Mouse (Mus musculus) embryonic facial prominence, embryonic 10.5 days (tissue): Measurements from ENCODE around the gene Qrich2. TPM values are rescaled to one million over a fixed set of nuclear protein-coding genes. Genes with fewer than 3 reads are reported as not detected.

Experiments
- DNase-seq: peaks from one replicate; pipeline ENCODE4 v3.0.0-alpha.2; 2017; ENCODE audit warnings: low spot score
- H3K27ac ChIP-seq: fragments of 300-500 bp; sonication (generic); replicated peaks from 2 replicates; pipeline ENCODE4 v1.5.1; 2016; ENCODE audit warnings: mild to moderate bottlenecking
- H3K27me3 ChIP-seq: fragments of 300-500 bp; sonication (generic); replicated peaks from 2 replicates; pipeline ENCODE4 v1.6.1; 2016; ENCODE audit warnings: low read depth, mild to moderate bottlenecking; ENCODE audit not compliant: poor library complexity, severe bottlenecking
- H3K36me3 ChIP-seq: fragments of 300-500 bp; sonication (generic); replicated peaks from 2 replicates; pipeline ENCODE4 v1.6.1; 2016; ENCODE audit warnings: mild to moderate bottlenecking, moderate library complexity
- H3K4me1 ChIP-seq: fragments of 300-500 bp; sonication (generic); 2 replicates; pipeline ENCODE4 v1.6.1; 2016
- H3K4me3 ChIP-seq: fragments of 300-500 bp; sonication (generic); 2 replicates; pipeline ENCODE4 v1.5.1; 2016; ENCODE audit warnings: mild to moderate bottlenecking, moderate library complexity
- H3K9me3 ChIP-seq: fragments of 300-500 bp; sonication (generic); 2 replicates; pipeline ENCODE4 v1.6.1; 2016; ENCODE audit warnings: mild to moderate bottlenecking
- WGBS: fragments of 180-500 bp; shearing (Covaris S2); methylation state at CpG from one replicate; pipeline ENCODE4 v1.1.7; 2016; 5-methylcytosine and 5-hydroxymethylcytosine counted together
- polyA plus RNA-seq: library from polyadenylated mRNA; unstranded; fragments of >200 nt; fragmentation: Nextera tagmentation; extraction: Ambion mirVana; gene quantifications from 2 replicates; pipeline ENCODE4 v1.2.1, GENCODE M21; 2016

Gene Qrich2
- polyA plus RNA-seq, 1 experiment from 2014 or later, result 0.44 TPM

DNA sequence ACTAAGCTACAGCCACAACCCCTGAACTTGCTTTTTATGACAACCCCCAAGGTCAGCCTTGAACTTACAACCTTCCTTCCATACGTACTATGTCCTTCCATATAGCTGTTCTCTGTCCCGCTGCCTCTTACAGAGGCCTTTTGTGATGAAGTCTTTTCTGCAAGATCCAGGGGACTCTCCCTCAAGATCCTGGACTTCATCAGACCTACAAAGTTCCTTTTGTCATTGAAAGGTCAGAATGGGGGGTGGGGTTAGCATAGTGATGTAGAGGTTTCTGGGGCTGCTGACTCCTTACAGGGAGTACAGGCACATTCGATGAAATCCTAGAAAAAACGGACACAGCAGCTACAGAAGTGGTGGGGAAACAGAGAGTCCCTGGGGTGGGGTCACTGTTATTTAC lies 6.3 kb downstream of the Qrich2 start:
- H3K36me3 ChIP-seq, result no peaks in the 10 kb centered on the region
- 48% methylated on average over 4 of the region's 4 CpGs for WGBS
- H3K4me3 ChIP-seq, result no peak overlapping the region
- H3K4me1 ChIP-seq, result peaks cover 10% of the 10 kb centered on the region
- no peaks in the 10 kb centered on the region for H3K9me3 ChIP-seq
- H3K27ac ChIP-seq, result no peak overlapping the region
- peaks cover 12% of the 10 kb centered on the region; the same call in 1 of the 2 replicates for H3K27me3 ChIP-seq
- no peak for DNase-seq

DNA sequence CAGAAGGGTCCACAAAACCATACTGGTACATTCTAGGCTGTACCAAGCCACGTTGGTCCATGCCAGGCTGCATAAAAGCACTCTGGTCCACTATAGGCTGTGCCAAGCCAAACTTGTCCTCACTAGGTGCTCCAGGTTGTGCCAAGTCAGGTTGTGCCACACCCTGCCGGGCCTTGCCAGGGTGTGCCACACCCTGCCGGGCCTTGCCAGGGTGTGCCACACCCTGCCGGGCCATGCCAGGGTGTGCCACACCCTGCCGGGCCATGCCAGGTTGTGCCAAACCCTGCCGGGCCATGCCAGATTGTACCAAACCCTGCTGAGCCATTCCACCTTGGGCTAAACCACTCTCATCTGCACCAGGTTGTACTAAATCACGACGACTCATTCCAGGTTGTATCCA lies 9.8 kb downstream of the Qrich2 start:
- peaks cover 27% of the 10 kb centered on the region for H3K27me3 ChIP-seq
- no peak for DNase-seq
- WGBS, result 87% methylated on average over 8 of the region's 8 CpGs
- H3K4me1 ChIP-seq, result 0 out of 2 replicates have a peak, but pooled peaks cover 3% of the 10 kb centered on the region
- H3K9me3 ChIP-seq, result no peaks in the 10 kb centered on the region
- H3K27ac ChIP-seq, result no peak overlapping the region
- no peaks in the 10 kb centered on the region for H3K36me3 ChIP-seq
- H3K4me3 ChIP-seq, result no peak overlapping the region

DNA sequence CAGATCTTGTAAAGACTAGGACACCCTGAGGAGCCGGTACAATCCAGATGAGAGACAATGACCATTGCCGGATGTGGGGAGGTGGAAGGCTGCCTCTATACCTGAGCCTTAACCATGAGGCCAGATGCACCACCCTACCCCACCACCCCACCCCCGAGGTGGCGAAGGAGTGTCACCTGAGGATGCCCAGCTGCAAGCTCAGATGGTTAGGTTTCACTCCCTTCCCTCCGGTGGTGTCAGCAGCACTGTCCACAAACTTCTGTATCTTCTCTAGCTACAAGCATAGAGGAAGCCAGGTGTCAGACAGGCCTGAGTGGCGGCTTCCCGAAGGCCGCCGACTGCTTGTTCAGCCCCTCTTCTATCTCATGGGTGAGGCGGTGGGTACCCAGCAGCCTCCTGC lies 12.2 kb downstream of the Qrich2 start:
- H3K9me3 ChIP-seq, result 0 out of 2 replicates have a peak, but pooled peaks cover 3% of the 10 kb centered on the region
- 0 out of 2 replicates have a peak, but pooled peaks cover 3% of the 10 kb centered on the region for H3K4me1 ChIP-seq
- no peak overlapping the region for H3K27ac ChIP-seq
- no peaks in the 10 kb centered on the region for H3K36me3 ChIP-seq
- H3K4me3 ChIP-seq, result no peak overlapping the region
- 91% methylated on average over 10 of the region's 10 CpGs for WGBS
- no peak for DNase-seq
- H3K27me3 ChIP-seq, result peaks cover 27% of the 10 kb centered on the region

DNA sequence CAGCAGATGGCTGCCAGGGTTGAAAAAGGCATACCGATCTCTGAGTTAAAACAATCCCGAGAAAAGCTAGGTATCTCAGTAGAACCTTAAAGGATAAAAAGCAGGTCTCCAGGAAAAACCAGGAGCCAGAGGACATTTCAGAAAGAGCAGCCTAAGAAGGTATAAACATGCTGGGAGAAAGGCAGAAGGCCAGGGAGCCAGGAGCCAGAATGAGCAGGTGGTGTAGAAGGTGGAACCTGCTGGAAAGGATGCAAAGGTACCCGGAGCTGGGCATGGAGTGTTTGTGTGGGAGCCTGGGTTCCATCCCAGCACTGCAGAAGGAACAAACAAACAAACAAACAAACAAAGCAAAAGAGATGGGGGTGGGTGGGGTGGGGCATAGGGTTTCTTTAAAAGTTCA lies 16.7 kb downstream of the Qrich2 start:
- H3K36me3 ChIP-seq, result no peaks in the 10 kb centered on the region
- H3K27me3 ChIP-seq, result peaks cover 39% of the 10 kb centered on the region
- 0 out of 2 replicates have a peak, but pooled peaks cover 3% of the 10 kb centered on the region for H3K9me3 ChIP-seq
- peaks cover 22% of the 10 kb centered on the region for H3K4me1 ChIP-seq
- H3K4me3 ChIP-seq, result no peak overlapping the region
- H3K27ac ChIP-seq, result no peak overlapping the region
- DNase-seq, result no peak
- 93% methylated on average over 3 of the region's 3 CpGs for WGBS

DNA sequence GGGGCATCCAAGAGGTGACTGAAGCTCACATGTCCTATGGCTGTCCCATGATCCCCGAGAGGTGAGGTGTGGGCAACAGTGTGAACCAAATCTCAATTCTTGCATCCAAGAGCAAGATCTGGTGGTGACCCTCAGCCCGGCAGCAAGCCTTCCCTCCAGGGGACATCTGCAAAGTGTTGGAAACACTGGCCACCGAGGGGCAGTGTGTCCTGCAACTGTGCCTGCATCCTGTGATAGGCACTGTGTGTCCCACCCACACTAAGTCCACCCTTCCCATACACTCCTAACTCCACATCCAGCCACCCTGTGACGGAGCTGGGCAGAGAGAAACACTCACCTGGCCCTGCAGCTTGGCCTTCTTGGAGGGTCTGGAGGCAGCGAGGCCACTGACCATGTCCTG lies 18.2 kb downstream of the Qrich2 start:
- H3K4me1 ChIP-seq, result peaks cover 30% of the 10 kb centered on the region
- no peak for DNase-seq
- H3K36me3 ChIP-seq, result no peaks in the 10 kb centered on the region
- no peak overlapping the region for H3K27ac ChIP-seq
- H3K27me3 ChIP-seq, result peaks cover 29% of the 10 kb centered on the region
- 0 out of 2 replicates have a peak, but pooled peaks cover 3% of the 10 kb centered on the region for H3K9me3 ChIP-seq
- 73% methylated on average over 5 of the region's 5 CpGs for WGBS
- no peak overlapping the region for H3K4me3 ChIP-seq

DNA sequence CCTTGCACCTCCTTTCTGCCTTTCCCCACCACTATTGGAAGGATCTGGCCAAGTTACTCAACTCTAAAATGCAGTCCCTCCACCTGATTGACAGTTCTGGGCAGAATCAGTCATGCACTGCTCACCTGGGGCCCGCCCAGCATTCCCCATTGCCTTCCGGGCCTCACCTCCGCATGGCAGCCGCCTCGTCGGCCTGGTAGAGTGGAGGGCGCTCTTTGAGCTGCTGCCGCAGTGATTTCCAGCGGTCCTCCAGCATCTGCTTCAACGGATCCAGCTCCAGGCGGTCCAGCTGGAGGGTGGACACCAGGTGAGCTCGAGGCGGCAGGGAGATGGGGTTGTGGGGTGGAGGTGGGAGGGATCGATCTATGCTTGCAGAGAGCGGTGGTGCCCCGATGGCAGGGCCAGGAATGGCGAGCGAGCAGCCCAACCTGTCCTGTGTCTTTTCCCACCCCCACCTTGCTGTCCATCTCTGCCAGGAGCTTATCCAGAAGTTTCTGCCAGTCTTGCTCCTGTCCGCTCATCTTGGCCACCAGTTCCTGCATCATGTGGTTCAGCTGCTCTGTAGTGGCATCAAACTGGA lies 19.6 kb downstream of the Qrich2 start:
- Histone ChIP-seq H3K4me3 (peak overlapping the region; percentile 32; the same call in 1 of the 2 replicates), H3K9me3 (0 out of 2 replicates have a peak, but pooled peaks cover 3% of the 10 kb centered on the region), H3K27me3 (peaks cover 29% of the 10 kb centered on the region), H3K36me3 (no peaks in the 10 kb centered on the region), H3K27ac (no peak overlapping the region), H3K4me1 (peaks cover 36% of the 10 kb centered on the region)
- DNase-seq, result no peak
- 17% methylated on average over 19 of the region's 19 CpGs for WGBS

DNA sequence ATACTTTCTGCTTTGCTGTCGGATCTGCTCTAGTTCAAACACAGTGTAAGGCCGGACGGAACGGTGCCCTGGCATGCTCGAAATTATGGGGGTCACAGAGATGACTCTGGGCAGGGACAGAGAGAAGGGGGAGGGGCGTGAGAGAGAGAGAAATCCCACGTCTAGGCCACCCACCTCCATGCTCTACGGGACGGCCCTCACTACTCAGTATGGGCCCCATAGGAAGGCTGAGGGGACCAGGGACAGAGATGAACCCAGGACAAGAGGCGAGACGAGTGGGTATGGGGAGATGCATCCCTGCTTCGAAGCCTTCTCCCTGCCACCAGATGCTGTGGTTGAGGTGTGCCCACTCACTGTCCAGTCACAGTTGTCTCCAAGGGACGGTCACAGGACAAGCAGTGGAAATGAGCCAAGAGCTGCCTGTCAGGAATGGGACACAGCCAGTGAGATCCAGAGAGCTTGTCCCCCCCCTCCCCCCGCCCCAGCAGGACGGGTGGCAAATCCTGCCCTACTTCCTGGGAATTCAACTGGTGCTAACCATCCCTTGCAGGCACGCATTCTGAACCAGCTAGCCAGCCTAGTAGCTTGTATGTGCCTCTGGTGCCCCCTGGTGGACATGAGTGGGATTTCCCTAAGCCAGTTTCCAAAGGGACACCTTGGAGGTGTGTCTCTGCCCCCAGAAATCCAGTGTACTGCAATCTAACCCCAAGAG lies 20.3 kb downstream of the Qrich2 start:
- Histone ChIP-seq H3K27me3 (peaks cover 29% of the 10 kb centered on the region), H3K27ac (peak overlapping the region; percentile 64), H3K36me3 (peaks cover under 1% of the 10 kb centered on the region; the same call in 1 of the 2 replicates), H3K9me3 (0 out of 2 replicates have a peak, but pooled peaks cover under 1% of the 10 kb centered on the region), H3K4me1 (peaks cover 36% of the 10 kb centered on the region), H3K4me3 (peak overlapping the region; percentile 32)
- 19% methylated on average over 16 of the region's 16 CpGs for WGBS
- peak; percentile 94 for DNase-seq

DNA sequence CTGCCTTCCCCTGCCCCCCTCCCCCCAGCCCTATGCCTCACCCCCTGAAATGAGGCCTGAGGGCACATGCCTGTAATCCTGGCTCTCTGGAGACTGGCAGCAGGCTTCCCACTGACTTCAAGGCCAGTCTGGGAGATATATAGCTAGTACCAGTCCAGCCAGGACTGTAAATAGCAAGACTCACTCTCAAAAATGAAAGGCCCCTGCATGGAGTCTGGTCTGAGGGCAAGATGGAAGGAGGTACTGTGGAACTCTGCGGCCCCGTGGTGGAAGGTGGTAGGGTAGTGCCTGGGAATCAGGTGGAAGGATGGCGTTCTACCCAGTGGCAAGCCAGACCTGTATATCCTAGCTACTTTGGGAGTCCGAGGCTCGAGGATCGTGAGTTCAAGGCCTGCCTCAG lies 22.1 kb downstream of the Qrich2 start:
- peaks cover 38% of the 10 kb centered on the region for H3K4me1 ChIP-seq
- H3K9me3 ChIP-seq, result no peaks in the 10 kb centered on the region
- peaks cover 29% of the 10 kb centered on the region for H3K27me3 ChIP-seq
- peak overlapping the region; percentile 45 for H3K27ac ChIP-seq
- 85% methylated on average over 6 of the region's 6 CpGs for WGBS
- DNase-seq, result no peak
- H3K36me3 ChIP-seq, result peaks cover 19% of the 10 kb centered on the region
- no peak overlapping the region for H3K4me3 ChIP-seq

DNA sequence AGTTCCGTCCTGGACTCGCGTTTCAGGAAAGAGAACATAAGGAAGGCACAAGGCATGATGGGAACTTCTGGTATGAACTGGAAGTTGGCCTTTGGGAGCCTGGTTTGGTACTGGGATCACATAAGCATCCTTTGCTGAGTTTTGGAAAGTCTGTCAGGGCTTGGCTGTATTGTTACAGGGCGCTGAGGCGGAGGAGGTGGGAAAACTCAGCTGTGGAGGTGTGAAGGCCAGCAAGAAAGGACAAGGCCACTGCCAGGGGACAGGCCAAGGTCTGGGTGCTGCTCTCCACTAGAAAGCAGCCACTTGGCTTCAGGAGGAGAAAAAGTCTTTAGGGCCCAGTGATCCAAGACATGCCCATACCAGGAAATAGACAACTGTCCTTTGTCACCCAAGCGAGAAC lies 22.7 kb downstream of the Qrich2 start:
- peaks cover 38% of the 10 kb centered on the region for H3K4me1 ChIP-seq
- peaks cover 23% of the 10 kb centered on the region for H3K27me3 ChIP-seq
- WGBS, result 87% methylated on average over 6 of the region's 6 CpGs
- H3K4me3 ChIP-seq, result no peak overlapping the region
- no peaks in the 10 kb centered on the region for H3K9me3 ChIP-seq
- no peak for DNase-seq
- H3K27ac ChIP-seq, result peak overlapping the region; percentile 45
- H3K36me3 ChIP-seq, result peaks cover 21% of the 10 kb centered on the region

DNA sequence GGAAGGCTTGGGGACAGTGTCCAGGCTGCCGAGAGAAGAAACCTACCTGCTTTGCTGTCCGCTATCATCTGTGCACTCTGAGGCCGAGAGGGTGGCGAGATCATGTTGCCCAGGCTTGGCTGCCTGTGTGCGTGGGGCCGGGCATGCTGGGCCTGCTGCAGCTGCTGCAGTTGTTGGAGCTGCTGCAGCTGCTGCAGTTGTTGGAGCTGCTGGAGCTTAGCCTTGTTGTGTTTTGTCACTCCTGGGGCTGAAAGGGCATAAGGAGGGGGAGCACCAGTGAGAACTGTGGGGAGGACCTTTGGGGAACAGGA lies 23.2 kb downstream of the Qrich2 start:
- H3K27ac ChIP-seq, result peak overlapping the region; percentile 45
- WGBS, result 74% methylated on average over 6 of the region's 6 CpGs
- H3K27me3 ChIP-seq, result peaks cover 19% of the 10 kb centered on the region
- H3K36me3 ChIP-seq, result peaks cover 25% of the 10 kb centered on the region
- H3K9me3 ChIP-seq, result no peaks in the 10 kb centered on the region
- peaks cover 38% of the 10 kb centered on the region for H3K4me1 ChIP-seq
- no peak overlapping the region for H3K4me3 ChIP-seq
- no peak for DNase-seq

DNA sequence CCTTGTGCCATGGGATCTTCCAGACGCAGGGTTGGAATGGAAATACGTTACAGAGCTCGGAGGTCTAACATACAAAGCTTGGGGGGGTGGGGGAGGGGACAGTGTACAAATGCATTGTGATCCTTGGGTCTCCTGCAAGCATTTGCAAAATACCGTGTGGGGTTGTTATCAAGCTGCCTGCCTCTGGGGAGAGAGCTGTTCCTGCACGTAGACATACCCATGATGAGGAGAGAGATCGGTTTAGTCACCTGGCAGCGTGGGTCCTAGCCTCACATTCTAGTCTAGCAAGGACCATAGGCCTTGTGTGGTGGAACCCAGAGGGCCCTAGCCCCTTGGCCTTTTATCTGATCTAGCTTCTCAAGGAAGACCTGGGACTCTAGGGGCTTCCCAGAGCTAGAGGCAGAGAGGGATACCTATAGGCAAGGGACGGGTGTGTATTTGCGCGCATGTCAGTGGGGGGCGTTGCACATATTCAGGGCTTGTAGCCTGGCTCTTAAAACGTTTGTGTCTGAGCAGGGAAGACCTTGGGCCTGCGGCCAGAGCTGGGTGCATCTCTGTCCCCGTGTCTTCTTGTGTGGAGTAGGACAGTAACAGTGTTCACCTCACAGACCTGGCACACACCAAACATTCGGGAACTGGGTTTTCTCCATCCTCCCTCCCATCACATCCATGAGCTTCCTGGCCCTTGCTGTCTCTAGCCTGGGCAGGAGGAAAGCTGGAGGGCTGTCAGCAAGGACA lies 23.7 kb downstream of the Qrich2 start:
- WGBS, result 83% methylated on average over 15 of the region's 15 CpGs
- Histone ChIP-seq H3K27me3 (peaks cover 13% of the 10 kb centered on the region), H3K36me3 (peaks cover 30% of the 10 kb centered on the region), H3K4me3 (no peak overlapping the region), H3K9me3 (no peaks in the 10 kb centered on the region), H3K27ac (peak overlapping the region; percentile 45; the same call in 1 of the 2 replicates), H3K4me1 (peaks cover 40% of the 10 kb centered on the region)
- no peak for DNase-seq

DNA sequence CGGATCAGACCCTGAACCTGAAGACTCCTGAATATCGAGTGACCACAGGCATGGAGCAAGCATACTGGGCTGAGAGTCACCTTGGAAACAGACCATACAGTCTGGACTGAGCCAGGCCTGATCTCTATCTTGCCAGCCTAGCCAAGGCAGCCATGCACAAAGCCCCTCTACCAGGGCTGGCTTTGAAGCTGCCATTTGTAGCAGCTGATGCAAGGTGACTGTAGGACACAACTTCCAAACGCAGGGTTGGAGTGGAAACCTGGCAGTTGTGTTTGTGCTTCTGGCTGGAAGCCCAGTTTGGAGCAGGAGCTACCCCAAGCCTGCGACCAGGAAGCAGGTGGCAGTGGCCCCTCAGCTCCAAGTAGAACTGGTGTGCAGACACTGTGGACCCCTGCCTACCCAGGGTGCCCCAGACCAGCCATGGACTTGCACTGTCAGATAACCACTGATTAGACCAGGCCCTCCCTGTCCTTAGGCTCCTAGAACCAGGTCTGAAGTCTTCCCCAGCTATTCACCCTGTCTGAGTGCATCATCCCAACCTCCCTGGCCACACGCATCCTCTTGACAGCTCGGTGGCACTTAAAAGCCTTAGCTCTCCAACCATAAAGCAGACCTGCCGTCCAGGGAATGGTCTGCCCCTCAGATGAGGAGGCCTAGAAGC lies 25.5 kb downstream of the Qrich2 start:
- WGBS, result 85% methylated on average over 7 of the region's 7 CpGs
- peaks cover 48% of the 10 kb centered on the region for H3K36me3 ChIP-seq
- H3K4me3 ChIP-seq, result no peak overlapping the region
- H3K27me3 ChIP-seq, result no peaks in the 10 kb centered on the region
- no peak overlapping the region for H3K27ac ChIP-seq
- H3K4me1 ChIP-seq, result peaks cover 46% of the 10 kb centered on the region
- no peaks in the 10 kb centered on the region for H3K9me3 ChIP-seq
- no peak for DNase-seq
